Mouse (Mus musculus) telencephalon, adult 2 months (tissue): Measurements from ENCODE around the gene Hp1bp3.

Experiments used
- DNase-seq: peaks from one replicate; pipeline ENCODE4 v3.0.0-alpha.2; 2011; ENCODE audit warnings: low read depth, low spot score

Gene Hp1bp3

GRCm38 (mm10) chr4:138222396-138222795 is 6.3 kb downstream of the Hp1bp3 start:
- no peak for DNase-seq

GRCm38 (mm10) chr4:138223623-138224022 is 7.5 kb downstream of the Hp1bp3 start:
- no peak for DNase-seq

GRCm38 (mm10) chr4:138246756-138247665 is 30.9 kb downstream of the Hp1bp3 start:
- peak; percentile 95 for DNase-seq

- peak; percentile 92 for DNase-seq
These were observed 34.2 kb downstream of the Hp1bp3 start, which contains the start of the genes Sh2d5 and Kif17 for GRCm38 (mm10) chr4:138250088-138250960. Sh2d5 (plus strand) TSS chr4:138250403. Kif17 (plus strand) TSS chr4:138250435.

- no peak for DNase-seq
These were observed 35.7 kb downstream of the Hp1bp3 start for GRCm38 (mm10) chr4:138251819-138252218.

- no peak for DNase-seq
These were observed 36.1 kb downstream of the Hp1bp3 start for GRCm38 (mm10) chr4:138252231-138252630.

- DNase-seq = no peak
These were observed 41.1 kb downstream of the Hp1bp3 start for GRCm38 (mm10) chr4:138257116-138257687.

- no peak for DNase-seq
These were observed 42.6 kb downstream of the Hp1bp3 start for GRCm38 (mm10) chr4:138258663-138259062.

- no peak for DNase-seq
These were observed 43.4 kb downstream of the Hp1bp3 start for GRCm38 (mm10) chr4:138259482-138259881.

GRCm38 (mm10) chr4:138261843-138262681 is 46.0 kb downstream of the Hp1bp3 start:
- peak; percentile 60 for DNase-seq

GRCm38 (mm10) chr4:138267869-138268268 is 51.8 kb downstream of the Hp1bp3 start:
- DNase-seq = no peak

- DNase-seq = peak; percentile 89
These were observed 56.2 kb downstream of the Hp1bp3 start for GRCm38 (mm10) chr4:138272011-138272997.

- no peak for DNase-seq
These were observed 62.2 kb downstream of the Hp1bp3 start for GRCm38 (mm10) chr4:138278346-138278745.

GRCm38 (mm10) chr4:138282834-138283233 is 66.7 kb downstream of the Hp1bp3 start:
- DNase-seq = peak; percentile 80

GRCm38 (mm10) chr4:138286411-138286810 is 70.3 kb downstream of the Hp1bp3 start:
- no peak for DNase-seq

- DNase-seq = no peak
These were observed 72.6 kb downstream of the Hp1bp3 start for GRCm38 (mm10) chr4:138288691-138289090.

- DNase-seq = no peak
These were observed 75.9 kb downstream of the Hp1bp3 start for GRCm38 (mm10) chr4:138292028-138292427.

GRCm38 (mm10) chr4:138293261-138293948 is 77.3 kb downstream of the Hp1bp3 start:
- no peak for DNase-seq

GRCm38 (mm10) chr4:138293949-138294550 is 78.0 kb downstream of the Hp1bp3 start:
- DNase-seq = no peak
